Mouse (Mus musculus) frontal cortex, adult 2 months (tissue): ENCODE measurements around the gene Lrrc47. TPM values are rescaled to one million over a fixed set of nuclear protein-coding genes. Genes with fewer than 3 reads are reported as not detected.

ENCODE experiments used
- DNase-seq, 2 experiments: peaks; one replicate each; pipeline ENCODE4 v3.0.0; 2022; ENCODE audit warnings: low spot score in 1 of 2; ENCODE audit errors: extremely low spot score in 1 of 2
- polyA plus RNA-seq: library from polyadenylated mRNA; depleted of rRNA; stranded (reverse); fragments of >200 nt; gene quantifications from 2 replicates; pipeline ENCODE4 v1.2.3, GENCODE M21; 2012; rRNA removed

Gene Lrrc47
- polyA plus RNA-seq = 49.0 and 51.1 TPM in 2 replicates

- peak; percentile 49 to 88 for DNase-seq
Observed at GRCm38 (mm10) chr4:154011646-154012089, at the start of gene Lrrc47. Gene Lrrc47, plus strand, starts transcription at chr4:154011731.

DNA sequence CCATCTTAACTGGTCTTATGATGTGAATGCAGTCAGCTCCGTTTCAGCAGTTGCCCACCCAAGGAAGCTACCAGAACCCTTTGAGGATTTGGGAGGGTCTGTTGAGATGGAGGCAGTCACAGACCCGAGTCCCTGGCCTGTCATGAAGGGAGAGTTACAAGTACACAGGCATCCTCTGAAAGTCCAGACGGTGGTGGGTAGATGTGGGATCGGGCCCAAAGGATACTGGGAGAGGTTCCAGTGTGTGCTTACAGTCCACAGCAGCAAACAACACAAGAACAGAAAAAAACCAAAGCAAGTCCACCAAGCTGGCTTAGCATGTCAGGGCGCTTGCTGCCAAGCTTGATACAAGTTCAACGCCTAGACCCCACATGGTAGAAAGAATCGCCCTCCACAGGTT is 48.9 kb upstream of the Lrrc47 start:
- peak in 1 of 2 experiments; percentile 64 for DNase-seq

DNA sequence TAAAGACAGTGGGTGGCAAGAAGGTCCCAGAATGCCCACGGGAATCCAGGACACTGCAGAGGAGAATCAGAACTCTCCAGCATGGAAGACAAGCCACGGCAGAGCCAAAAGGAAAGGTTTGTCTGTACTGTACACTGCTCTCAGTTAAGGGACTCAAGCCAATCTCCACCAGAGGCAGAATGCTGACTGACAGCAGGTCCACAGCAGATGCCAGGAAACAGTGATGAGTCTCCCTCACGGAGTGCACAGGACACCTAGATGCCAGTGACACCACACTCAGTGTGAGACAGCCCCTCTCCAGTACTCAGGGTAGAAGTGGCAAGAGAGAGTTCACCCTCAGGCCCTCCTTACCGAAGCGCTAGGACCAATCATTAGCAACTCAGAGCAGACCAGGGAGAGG is 44.9 kb upstream of the Lrrc47 start:
- no peak for DNase-seq

DNA sequence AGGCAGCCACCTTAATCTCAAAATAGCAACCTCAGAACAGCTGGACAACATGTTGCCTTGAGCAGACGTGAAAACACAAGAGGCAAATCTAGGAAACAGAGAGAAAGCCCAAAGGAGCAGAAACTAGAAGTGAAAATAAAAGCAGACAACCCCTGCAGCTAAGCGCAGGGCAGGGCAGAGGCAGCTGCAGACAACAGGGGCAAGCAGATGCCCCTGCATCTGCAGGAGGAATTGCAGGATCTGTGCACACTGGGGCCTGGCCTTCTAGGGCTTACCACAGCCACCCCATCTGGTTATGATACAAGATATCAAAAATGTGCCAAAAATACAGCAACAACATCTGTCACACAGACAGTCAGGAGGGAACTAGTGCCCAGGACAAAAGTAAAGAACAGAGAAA is 44.0 kb upstream of the Lrrc47 start:
- no peak for DNase-seq

GRCm38 (mm10) chr4:153968063-153968462 is 43.5 kb upstream of the Lrrc47 start:
- no peak for DNase-seq

DNA sequence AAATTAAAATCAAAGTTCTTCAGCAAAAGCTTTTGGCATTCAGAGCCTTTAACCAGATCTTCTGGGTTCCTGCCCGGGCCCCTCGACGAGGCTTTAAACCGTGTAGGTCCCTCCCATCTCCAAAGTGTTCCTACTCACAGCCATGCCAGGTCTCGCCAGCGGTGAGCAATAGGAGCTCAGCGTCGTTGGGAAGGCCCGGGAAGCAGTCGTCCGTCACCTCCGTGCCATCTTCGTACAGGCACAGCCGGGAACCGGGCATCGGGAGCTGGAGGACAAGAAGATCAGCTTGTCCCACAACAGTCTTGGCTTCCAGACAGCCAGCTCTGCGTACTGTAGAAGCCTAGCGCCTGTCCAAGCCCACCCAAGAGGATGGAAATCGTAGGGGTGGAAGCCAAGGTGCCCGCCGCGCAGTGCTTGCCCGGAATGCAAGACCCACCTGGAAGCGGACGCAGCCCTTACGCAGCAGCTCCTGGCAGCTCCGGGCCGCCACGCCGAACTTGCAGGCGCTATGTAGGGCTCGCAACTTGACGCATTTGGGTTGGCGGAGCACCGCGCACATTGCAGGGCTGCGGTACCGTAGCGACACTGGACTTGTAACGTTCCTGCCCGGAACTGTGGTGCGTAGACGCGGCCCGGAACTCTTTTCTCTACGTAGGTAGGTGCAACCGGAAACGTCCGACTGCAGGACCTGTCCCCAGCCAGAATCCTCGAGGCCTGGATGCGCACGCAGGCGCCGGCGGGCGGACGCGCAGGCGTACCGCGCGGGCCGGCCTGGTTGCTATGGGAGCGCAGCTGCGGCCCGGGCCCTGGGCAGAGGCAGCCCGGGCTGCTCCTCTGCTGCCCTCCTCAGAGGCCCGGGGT is 36.9 kb upstream of the Lrrc47 start, which contains the start of the genes Dffb and Cep104:
Gene Dffb (minus strand): TSS at position 696 of the 861 bp plus-strand sequence.
Gene Cep104 (plus strand): TSS at position 764 of the 861 bp plus-strand sequence.
- peak; percentile 86 to 97 for DNase-seq

GRCm38 (mm10) chr4:153975292-153975662 is 36.3 kb upstream of the Lrrc47 start:
- DNase-seq = no peak

DNA sequence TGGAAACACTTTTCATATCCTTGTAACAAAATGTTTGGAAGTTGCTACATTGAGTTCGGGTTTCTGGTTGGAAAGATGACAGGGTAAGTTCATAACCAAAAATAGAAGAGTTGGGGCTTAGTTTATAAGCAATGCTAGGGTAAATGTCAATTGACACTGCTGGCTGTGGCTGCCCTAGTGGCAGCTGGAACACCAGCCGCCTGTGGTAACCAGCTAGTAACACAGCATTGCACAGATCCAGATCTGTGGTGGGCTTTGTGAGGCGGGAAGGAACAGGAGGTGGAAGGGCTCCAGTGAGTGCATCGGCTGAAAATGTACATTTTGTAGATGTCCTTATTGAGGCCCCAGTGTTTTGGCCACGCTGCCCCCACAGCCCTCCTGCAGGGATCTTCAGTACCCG is 35.8 kb upstream of the Lrrc47 start:
- no peak for DNase-seq

- no peak for DNase-seq
Observed at GRCm38 (mm10) chr4:153979243-153979642, 32.3 kb upstream of the Lrrc47 start.

DNA sequence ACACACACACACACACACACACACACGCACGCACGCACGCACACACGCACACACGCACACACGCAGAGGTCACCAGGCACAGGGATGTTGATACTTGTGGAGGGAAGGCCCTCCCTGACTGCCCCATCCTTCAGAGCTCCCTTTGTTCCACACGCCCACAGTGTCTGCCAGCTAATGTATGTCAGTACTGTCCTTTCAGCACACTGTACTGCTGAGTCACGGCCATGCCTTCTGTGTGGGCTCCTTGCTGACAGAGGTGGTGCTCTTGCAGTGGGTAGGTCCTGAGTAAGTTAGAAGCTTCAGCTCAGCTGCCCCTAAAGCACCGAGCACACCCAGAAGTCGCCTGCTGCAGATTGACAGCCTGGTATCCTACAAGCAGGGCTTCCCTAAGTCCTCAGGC is 31.1 kb upstream of the Lrrc47 start:
- DNase-seq = peak in 1 of 2 experiments; percentile 37

DNA sequence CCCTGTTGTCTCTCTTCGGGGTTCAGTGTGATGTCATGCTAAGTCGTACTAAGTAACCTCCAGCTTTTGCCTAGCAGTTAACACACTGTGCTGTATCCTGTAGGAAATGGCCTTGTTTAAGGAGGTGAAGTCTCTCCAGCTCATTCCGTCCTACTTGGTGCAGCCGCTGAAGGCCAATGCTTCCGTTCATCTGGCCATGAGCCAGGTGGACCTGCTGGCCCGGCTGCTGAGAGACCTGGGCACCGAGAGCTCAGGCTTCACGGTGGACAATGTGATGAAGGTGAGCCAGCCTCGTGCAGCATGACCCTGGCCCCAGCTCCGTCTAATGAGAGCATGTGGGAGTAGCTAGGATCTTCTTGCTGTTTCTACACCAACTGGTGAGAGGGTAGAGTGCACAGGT is 18.8 kb upstream of the Lrrc47 start:
- DNase-seq = no peak

DNA sequence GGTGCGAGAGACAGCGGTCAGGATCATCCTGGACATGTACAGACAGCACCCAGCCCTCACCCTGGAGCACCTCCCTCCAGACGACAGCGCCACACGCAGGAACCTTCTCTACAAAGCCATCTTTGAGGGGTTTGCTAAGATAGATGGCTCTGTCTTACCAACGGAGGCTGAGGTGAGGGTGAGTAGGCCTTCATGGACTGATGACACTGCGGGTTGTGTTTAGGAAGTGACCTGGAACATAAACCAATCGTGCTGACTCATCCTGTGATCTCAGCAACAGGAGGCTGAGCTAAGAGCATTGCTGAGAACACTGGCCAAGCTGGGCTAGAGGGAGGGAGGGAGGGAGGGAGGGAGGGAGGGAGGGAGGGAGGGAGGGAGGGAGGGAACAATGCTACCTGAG is 18.0 kb upstream of the Lrrc47 start:
- no peak for DNase-seq

DNA sequence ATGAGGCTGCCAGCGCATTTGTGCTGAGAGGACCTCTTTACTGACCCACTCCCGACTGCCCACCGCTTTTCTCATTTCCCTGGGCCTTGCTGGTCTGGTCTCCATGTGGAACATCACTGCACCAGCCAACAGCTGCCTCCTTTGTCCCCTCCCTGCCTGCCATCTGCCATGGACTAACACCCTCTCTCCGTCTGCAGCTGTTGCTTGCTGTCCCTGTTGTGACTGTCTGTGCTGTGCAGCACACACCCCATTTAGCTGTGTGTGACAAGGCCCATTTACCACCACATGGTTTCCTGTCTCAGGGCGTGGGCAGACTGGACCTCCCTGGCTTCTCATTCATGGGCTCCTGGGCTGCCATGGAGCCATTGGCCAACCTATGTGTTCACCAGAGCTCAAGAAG is 6.0 kb upstream of the Lrrc47 start:
- DNase-seq = no peak

DNA sequence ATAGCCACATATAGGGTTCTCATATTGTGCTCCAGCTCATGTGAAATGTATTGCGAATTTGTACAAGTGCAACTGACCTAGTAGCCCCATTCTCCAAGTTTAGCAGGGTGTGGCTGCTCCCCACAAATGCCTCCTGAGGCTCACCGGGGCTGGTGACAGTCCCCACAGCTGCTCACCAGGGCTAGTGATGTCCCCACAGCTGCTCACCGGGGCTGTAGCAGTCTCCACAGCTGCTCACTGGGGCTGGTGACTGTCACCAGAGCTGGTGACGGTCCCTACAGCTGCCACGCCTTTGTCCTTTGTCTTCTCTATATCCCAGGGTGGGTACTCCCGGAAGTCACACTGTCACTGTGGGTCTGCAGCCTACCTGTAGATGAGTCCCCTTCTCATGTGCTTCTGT is 5.3 kb upstream of the Lrrc47 start:
- no peak for DNase-seq

GRCm38 (mm10) chr4:154007759-154008158 is 3.8 kb upstream of the Lrrc47 start:
- DNase-seq = no peak

- DNase-seq = no peak
Observed at GRCm38 (mm10) chr4:154010907-154011645, 455 bp upstream of the Lrrc47 start.

- no peak for DNase-seq
Observed at GRCm38 (mm10) chr4:154012132-154012882, 776 bp downstream of the Lrrc47 start.

GRCm38 (mm10) chr4:154015476-154015875 is 3.9 kb downstream of the Lrrc47 start:
- DNase-seq = no peak

DNA sequence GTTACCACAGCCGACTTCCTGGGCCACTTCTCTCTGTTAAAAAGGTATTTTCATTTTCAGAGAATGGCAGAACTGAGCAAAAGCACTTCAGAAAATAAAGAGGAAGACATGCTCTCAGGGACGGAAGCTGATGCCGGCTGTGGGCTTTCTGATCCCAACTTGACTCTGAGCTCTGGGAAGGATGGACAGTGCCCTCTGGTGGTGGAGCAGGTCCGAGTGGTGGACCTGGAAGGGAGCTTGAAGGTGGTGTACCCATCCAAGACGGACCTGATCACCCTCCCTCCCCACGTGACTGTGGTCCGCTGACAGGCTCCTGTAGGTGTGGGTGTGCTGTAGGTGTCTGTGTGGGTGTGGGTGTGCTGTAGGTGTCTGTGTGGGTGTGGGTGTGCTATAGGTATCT is 8.0 kb downstream of the Lrrc47 start:
- DNase-seq = no peak

DNA sequence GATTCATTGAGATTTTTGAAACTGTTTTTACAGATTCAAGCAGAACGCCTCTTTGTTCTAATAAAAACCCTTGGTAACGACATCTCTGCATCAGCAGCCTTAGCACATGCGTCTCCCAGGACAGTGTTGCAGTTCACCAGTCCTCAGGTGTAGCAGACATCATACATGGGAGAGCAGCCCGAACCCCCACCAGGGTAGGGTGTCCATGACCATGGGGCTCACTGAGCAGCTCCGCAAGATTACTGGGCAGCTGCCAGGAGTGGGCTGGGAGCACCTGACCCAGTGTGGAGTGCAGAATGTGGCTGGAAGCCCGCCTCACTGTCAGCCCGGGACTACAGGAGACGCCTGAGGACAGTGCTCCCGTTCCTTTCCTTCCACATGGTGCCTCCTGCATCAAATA is 9.9 kb downstream of the Lrrc47 start:
- DNase-seq = no peak

DNA sequence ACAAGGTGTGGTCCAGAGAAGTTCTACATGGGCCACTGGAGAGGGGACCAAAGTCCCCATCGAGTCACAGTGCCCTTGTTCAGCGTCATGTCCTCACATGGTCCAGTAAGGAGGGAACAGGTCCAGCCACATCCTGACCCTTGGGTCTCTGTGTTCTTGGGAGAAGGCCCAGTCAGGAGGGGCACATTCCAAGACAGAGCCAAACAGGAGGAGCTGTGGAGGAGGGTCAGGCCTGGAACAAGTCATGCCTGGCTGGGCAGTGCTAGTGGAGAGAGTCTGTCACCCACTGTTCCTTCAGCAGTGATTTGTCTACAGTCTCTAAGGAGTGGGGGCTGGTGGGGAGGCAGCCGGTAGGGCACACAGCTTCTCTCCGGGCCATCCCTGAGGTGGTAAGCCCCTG is 10.9 kb downstream of the Lrrc47 start:
- DNase-seq = no peak
